Mouse (Mus musculus): Measurements from ENCODE around the gene Lrrtm3. TPM values are rescaled to one million over a fixed set of nuclear protein-coding genes. Genes with fewer than 3 reads are reported as not detected.

The Lrrtm3 gene
- polyA plus RNA-seq, 1 experiment from 2014 or later = 0.11 TPM

GRCm38 (mm10) chr10:63979410-63979809, 110.7 kb downstream of the Lrrtm3 start:
- Histone ChIP-seq H3K9ac (replicated peaks; ENCODE audit: low read depth) (no peak overlapping the region), H3K27ac (ENCODE audit: low read length) (no peak overlapping the region), H3K9me3 (ENCODE audit: low read length) (no peaks in the 10 kb centered on the region), H3K27me3 (replicated peaks; ENCODE audit: insufficient read depth, low read length) (no peaks in the 10 kb centered on the region), H3K36me3 (ENCODE audit: insufficient read depth, low read length) (no peaks in the 10 kb centered on the region), H3K4me3 (ENCODE audit: low read depth, low read length) (no peak overlapping the region), H3K4me1 (ENCODE audit: insufficient read depth, low read depth, low read length) (no peaks in the 10 kb centered on the region), H3K4me2 (replicated peaks; ENCODE audit: low read depth, low read length) (no peak overlapping the region)
- TF ChIP-seq CTCF (IDR thresholded peaks at IDR 0.05) (no peak), EP300 (IDR thresholded peaks at IDR 0.05) (peak; percentile 45; the same call in 1 of the 2 replicates)
- ATAC-seq = peak; percentile 78
- 45% methylated on average over 2 of the region's 2 CpGs for WGBS
- peak; percentile 68 for DNase-seq (ENCODE audit: low spot score)

GRCm38 (mm10) chr10:63978969-63979368, 111.1 kb downstream of the Lrrtm3 start:
- 65% methylated on average over 5 of the region's 5 CpGs for WGBS
- Histone ChIP-seq H3K4me1 (ENCODE audit: insufficient read depth, low read depth, low read length) (no peaks in the 10 kb centered on the region), H3K9me3 (ENCODE audit: low read length) (no peaks in the 10 kb centered on the region), H3K27ac (ENCODE audit: low read length) (no peak overlapping the region), H3K4me3 (ENCODE audit: low read depth, low read length) (no peak overlapping the region), H3K4me2 (replicated peaks; ENCODE audit: low read depth, low read length) (no peak overlapping the region), H3K9ac (replicated peaks; ENCODE audit: low read depth) (no peak overlapping the region), H3K36me3 (ENCODE audit: insufficient read depth, low read length) (no peaks in the 10 kb centered on the region), H3K27me3 (replicated peaks; ENCODE audit: insufficient read depth, low read length) (no peaks in the 10 kb centered on the region)
- ATAC-seq (no peak), DNase-seq (ENCODE audit: low spot score) (no peak)
- TF ChIP-seq CTCF (IDR thresholded peaks at IDR 0.05) (no peak), EP300 (IDR thresholded peaks at IDR 0.05) (no peak)

GRCm38 (mm10) chr10:63978535-63978934, 111.5 kb downstream of the Lrrtm3 start:
- whole genome bisulfite sequencing = 45% methylated on average over 3 of the region's 3 CpGs
- no peak for DNase-seq (ENCODE audit: low spot score)
- Histone ChIP-seq H3K27me3 (replicated peaks; ENCODE audit: insufficient read depth, low read length) (no peaks in the 10 kb centered on the region), H3K4me2 (replicated peaks; ENCODE audit: low read depth, low read length) (no peak overlapping the region), H3K27ac (ENCODE audit: low read length) (no peak overlapping the region), H3K4me3 (ENCODE audit: low read depth, low read length) (no peak overlapping the region), H3K36me3 (ENCODE audit: insufficient read depth, low read length) (no peaks in the 10 kb centered on the region), H3K4me1 (ENCODE audit: insufficient read depth, low read depth, low read length) (no peaks in the 10 kb centered on the region), H3K9ac (replicated peaks; ENCODE audit: low read depth) (no peak overlapping the region), H3K9me3 (ENCODE audit: low read length) (no peaks in the 10 kb centered on the region)
- TF ChIP-seq CTCF (IDR thresholded peaks at IDR 0.05) (no peak), EP300 (IDR thresholded peaks at IDR 0.05) (no peak)
- no peak for ATAC-seq

GRCm38 (mm10) chr10:63978101-63978500, 112.0 kb downstream of the Lrrtm3 start:
- H3K36me3 ChIP-seq (ENCODE audit: insufficient read depth, low read length) = no peaks in the 10 kb centered on the region
- 14% methylated on average over 11 of the region's 11 CpGs for WGBS
- no peaks in the 10 kb centered on the region for H3K4me1 ChIP-seq (ENCODE audit: insufficient read depth, low read depth, low read length)
- no peaks in the 10 kb centered on the region for H3K27me3 ChIP-seq (replicated peaks; ENCODE audit: insufficient read depth, low read length)
- no peak overlapping the region for H3K27ac ChIP-seq (ENCODE audit: low read length)
- DNase-seq (ENCODE audit: low spot score) (peak; percentile 45), ATAC-seq (peak; percentile 39)
- H3K9me3 ChIP-seq (ENCODE audit: low read length) = no peaks in the 10 kb centered on the region
- H3K9ac ChIP-seq (replicated peaks; ENCODE audit: low read depth) = no peak overlapping the region
- TF ChIP-seq EP300 (IDR thresholded peaks at IDR 0.05) (peak; percentile 85), CTCF (IDR thresholded peaks at IDR 0.05) (no peak)
- peak overlapping the region; percentile 41 for H3K4me2 ChIP-seq (replicated peaks; ENCODE audit: low read depth, low read length)
- no peak overlapping the region for H3K4me3 ChIP-seq (ENCODE audit: low read depth, low read length)

GRCm38 (mm10) chr10:63972300-63972699, 117.8 kb downstream of the Lrrtm3 start:
- Histone ChIP-seq H3K4me2 (replicated peaks; ENCODE audit: low read depth, low read length) (no peak overlapping the region), H3K27me3 (replicated peaks; ENCODE audit: insufficient read depth, low read length) (no peaks in the 10 kb centered on the region), H3K4me3 (ENCODE audit: low read depth, low read length) (no peak overlapping the region), H3K9me3 (ENCODE audit: low read length) (no peaks in the 10 kb centered on the region), H3K9ac (replicated peaks; ENCODE audit: low read depth) (no peak overlapping the region), H3K27ac (ENCODE audit: low read length) (no peak overlapping the region), H3K36me3 (ENCODE audit: insufficient read depth, low read length) (no peaks in the 10 kb centered on the region), H3K4me1 (ENCODE audit: insufficient read depth, low read depth, low read length) (no peaks in the 10 kb centered on the region; the same call in 1 of the 2 replicates)
- 67% methylated on average over 2 of the region's 2 CpGs for WGBS
- ATAC-seq (peak; percentile 94), DNase-seq (ENCODE audit: low spot score) (peak; percentile 91)
- TF ChIP-seq EP300 (IDR thresholded peaks at IDR 0.05) (peak; percentile 94), CTCF (IDR thresholded peaks at IDR 0.05) (no peak)

GRCm38 (mm10) chr10:63954308-63954930, 135.7 kb downstream of the Lrrtm3 start:
- no peaks in the 10 kb centered on the region for H3K36me3 ChIP-seq (ENCODE audit: insufficient read depth, low read length)
- WGBS = 18% methylated on average over 6 of the region's 7 CpGs
- H3K4me3 ChIP-seq (ENCODE audit: low read depth, low read length) = no peak overlapping the region
- no peak overlapping the region for H3K4me2 ChIP-seq (replicated peaks; ENCODE audit: low read depth, low read length)
- H3K27ac ChIP-seq (ENCODE audit: low read length) = 0 out of 2 replicates have a peak overlapping the region, but pooled peaks have one; percentile 47
- H3K27me3 ChIP-seq (replicated peaks; ENCODE audit: insufficient read depth, low read length) = no peaks in the 10 kb centered on the region
- ATAC-seq (peak; percentile 82), DNase-seq (ENCODE audit: low spot score) (peak; percentile 64)
- H3K9ac ChIP-seq (replicated peaks; ENCODE audit: low read depth) = no peak overlapping the region
- no peaks in the 10 kb centered on the region for H3K9me3 ChIP-seq (ENCODE audit: low read length)
- TF ChIP-seq CTCF (IDR thresholded peaks at IDR 0.05) (no peak), EP300 (IDR thresholded peaks at IDR 0.05) (0 out of 2 replicates have a peak, but pooled peaks have one; percentile 25)
- H3K4me1 ChIP-seq (ENCODE audit: insufficient read depth, low read depth, low read length) = no peaks in the 10 kb centered on the region
